Mouse (Mus musculus): ENCODE data around the gene Snx22.

Snx22 gene

GRCm38 (mm10) chr9:66068971-66069391, 538 bp downstream of the Snx22 start:
- DNase-seq (ENCODE audit: low read depth, low spot score) = no peak

- DNase-seq (ENCODE audit: low read depth, low spot score) = no peak
These were observed 1.5 kb downstream of the Snx22 start for GRCm38 (mm10) chr9:66068056-66068455.

- DNase-seq (ENCODE audit: low read depth, low spot score) = peak; percentile 42
These were observed 2.0 kb downstream of the Snx22 start for GRCm38 (mm10) chr9:66067542-66067941.

- DNase-seq (ENCODE audit: low read depth, low spot score) = no peak
These were observed 2.7 kb downstream of the Snx22 start for GRCm38 (mm10) chr9:66066791-66067190.

- no peak for DNase-seq (ENCODE audit: low read depth, low spot score)
These were observed 5.2 kb downstream of the Snx22 start for GRCm38 (mm10) chr9:66064316-66064715.

- no peak for DNase-seq (ENCODE audit: low read depth, low spot score)
These were observed 6.1 kb downstream of the Snx22 start for GRCm38 (mm10) chr9:66063446-66063845.

GRCm38 (mm10) chr9:66061656-66062055, 7.9 kb downstream of the Snx22 start:
- DNase-seq (ENCODE audit: low read depth, low spot score) = no peak

GRCm38 (mm10) chr9:66060986-66061385, 8.5 kb downstream of the Snx22 start:
- DNase-seq (ENCODE audit: low read depth, low spot score) = no peak

- no peak for DNase-seq (ENCODE audit: low read depth, low spot score)
These were observed 9.2 kb downstream of the Snx22 start for GRCm38 (mm10) chr9:66060308-66060647.

GRCm38 (mm10) chr9:66059583-66060307, 9.8 kb downstream of the Snx22 start, which contains the start of gene Ppib:
Ppib (plus strand) TSS chr9:66060222.
- DNase-seq (ENCODE audit: low read depth, low spot score) = peak; percentile 93

- DNase-seq (ENCODE audit: low read depth, low spot score) = no peak
These were observed 15.9 kb downstream of the Snx22 start for GRCm38 (mm10) chr9:66053620-66054019.

- no peak for DNase-seq (ENCODE audit: low read depth, low spot score)
These were observed 16.8 kb downstream of the Snx22 start for GRCm38 (mm10) chr9:66052731-66053130.

- DNase-seq (ENCODE audit: low read depth, low spot score) = no peak
These were observed 18.0 kb downstream of the Snx22 start for GRCm38 (mm10) chr9:66051493-66051892.

- no peak for DNase-seq (ENCODE audit: low read depth, low spot score)
These were observed 19.5 kb downstream of the Snx22 start for GRCm38 (mm10) chr9:66049931-66050601.

- DNase-seq (ENCODE audit: low read depth, low spot score) = no peak
These were observed 26.3 kb downstream of the Snx22 start for GRCm38 (mm10) chr9:66043241-66043640.

GRCm38 (mm10) chr9:66042331-66042730, 27.2 kb downstream of the Snx22 start:
- DNase-seq (ENCODE audit: low read depth, low spot score) = no peak

GRCm38 (mm10) chr9:66040801-66041200, 28.7 kb downstream of the Snx22 start:
- no peak for DNase-seq (ENCODE audit: low read depth, low spot score)

GRCm38 (mm10) chr9:66039290-66039689, 30.2 kb downstream of the Snx22 start:
- no peak for DNase-seq (ENCODE audit: low read depth, low spot score)

- no peak for DNase-seq (ENCODE audit: low read depth, low spot score)
These were observed 30.9 kb downstream of the Snx22 start for GRCm38 (mm10) chr9:66038581-66038980.

- DNase-seq (ENCODE audit: low read depth, low spot score) = no peak
These were observed 31.4 kb downstream of the Snx22 start for GRCm38 (mm10) chr9:66038082-66038481.

GRCm38 (mm10) chr9:66020601-66021000, 48.9 kb downstream of the Snx22 start:
- DNase-seq (ENCODE audit: low read depth, low spot score) = no peak
